30 mouse cellular contexts compared by ENCODE assay signal in genomic region chr6:40544690-40545089, GRCm38 (mm10). TPM values are rescaled to one million over a fixed set of nuclear protein-coding genes. Genes with fewer than 3 reads are reported as not detected.
DNase-seq lines count a peak whose midpoint lies in the region; ATAC-seq lines count a peak whose summit lies in the region.
"Had no signal": no experiment of that assay in that cellular context is flagged by ENCODE, and none has a peak within 500 bp of the region (broad histone marks: within the 10 kb centered on the region; RNA-seq: fewer than 3 reads in every experiment).

No protein-coding gene starts in this region.

- no peaks in the 10 kb centered on the region for H3K36me3 ChIP-seq in liver, embryonic 12.5 days
- H3K36me3 ChIP-seq: embryonic facial prominence, embryonic 13.5 days; embryonic facial prominence, embryonic 15.5 days; forebrain, embryonic 10.5 days; forebrain, embryonic 12.5 days; G1E had no signal

- no peaks in the 10 kb centered on the region for H3K4me1 ChIP-seq in liver, embryonic 12.5 days
- H3K4me1 ChIP-seq: embryonic facial prominence, embryonic 13.5 days; embryonic facial prominence, embryonic 15.5 days; forebrain, embryonic 10.5 days; forebrain, embryonic 12.5 days had no signal

- no peak overlapping the region for H3K27ac ChIP-seq in liver, embryonic 12.5 days
- H3K27ac ChIP-seq: embryonic facial prominence, embryonic 13.5 days; embryonic facial prominence, embryonic 15.5 days; forebrain, embryonic 10.5 days; forebrain, embryonic 12.5 days had no signal

- no peak overlapping the region for H3K9ac ChIP-seq in liver, embryonic 12.5 days
- H3K9ac ChIP-seq: embryonic facial prominence, embryonic 13.5 days; embryonic facial prominence, embryonic 15.5 days; forebrain, embryonic 12.5 days had no signal

- WGBS in liver, embryonic 12.5 days (ENCODE audit: insufficient replicate concordance): 63% methylated on average over 10 of the region's 10 CpGs

- peak; percentile 38 for DNase-seq in 416B (ENCODE audit: low read depth)
- no peak for DNase-seq in kidney, adult 11 months
- DNase-seq in ovary, postnatal 36 days (ENCODE audit: low spot score): no peak
- DNase-seq: adrenal gland, adult 8-10 months; adrenal gland, postnatal 14 days; adrenal gland, postnatal 36 days; B cell, adult 2 months; cerebellum, adult 11-12 months; cerebellum, adult 2 months; cerebellum, adult 9-10 months; cerebellum, postnatal 10 days; cerebellum, postnatal 25 days; embryo, embryonic 11 days had no signal

- no peaks in the 10 kb centered on the region for H3K9me3 ChIP-seq in liver, embryonic 12.5 days (replicated peaks)
- H3K9me3 ChIP-seq: embryonic facial prominence, embryonic 13.5 days; embryonic facial prominence, embryonic 15.5 days; forebrain, embryonic 10.5 days; forebrain, embryonic 12.5 days; G1E had no signal

- ATAC-seq in common myeloid progenitor, adult 5-6 weeks (replicated peaks; ENCODE audit: low read depth, poor library complexity, severe bottlenecking): 0 out of 2 replicates have a peak, but pooled peaks have one; percentile 32
- ATAC-seq in megakaryocyte, adult 5-6 weeks (ENCODE audit: poor library complexity, severe bottlenecking): peak; percentile 73
- ATAC-seq in liver, embryonic 12.5 days: no peak
- ATAC-seq: activated CD4-positive, CD25-positive, alpha-beta regulatory T cell, adult 4 months; CD4-positive, CD25-positive, alpha-beta regulatory T cell, adult 4 months; forebrain, embryonic 14.5 days; forebrain, embryonic 16.5 days; Patski had no signal

- no peaks in the 10 kb centered on the region for H3K27me3 ChIP-seq in liver, embryonic 12.5 days (replicated peaks)
- H3K27me3 ChIP-seq: CH12.LX; embryonic facial prominence, embryonic 13.5 days; embryonic facial prominence, embryonic 15.5 days; forebrain, embryonic 12.5 days; Patski had no signal

- H3K4me2 ChIP-seq in liver, embryonic 12.5 days: no peak overlapping the region
- H3K4me2 ChIP-seq: embryonic facial prominence, embryonic 13.5 days; embryonic facial prominence, embryonic 15.5 days; forebrain, embryonic 12.5 days had no signal

- no peak overlapping the region for H3K4me3 ChIP-seq in liver, embryonic 12.5 days
- H3K4me3 ChIP-seq: embryonic facial prominence, embryonic 13.5 days; embryonic facial prominence, embryonic 15.5 days; erythroblast, embryonic 14.5 days; forebrain, embryonic 10.5 days; forebrain, embryonic 12.5 days had no signal

RNA-seq across cellular contexts. Expression of gene Olfr461, which starts 10.2 kb away (rescaled TPM):
- total RNA-seq in common myeloid progenitor, adult 5-6 weeks (2017): not detected in 2 replicates
- total RNA-seq in megakaryocyte, adult 5-6 weeks (2015): not detected in 2 replicates
- total RNA-seq in megakaryocyte, adult 5-6 weeks (2017): not detected in 2 replicates
- polyA plus RNA-seq in liver, embryonic 12.5 days (2016; fragmentation: Nextera tagmentation; extraction: Ambion mirVana): not detected in 2 replicates
- total RNA-seq: adrenal gland, adult 18-20 months; adrenal gland, adult 8-10 months; adrenal gland, postnatal 14 days; adrenal gland, postnatal 36 days; CH12.LX had no signal
- polyA plus RNA-seq: activated CD4-positive, CD25-positive, alpha-beta regulatory T cell, adult 4 months; CD4-positive, CD25-positive, alpha-beta regulatory T cell, adult 4 months; cerebellum, adult 2 months; embryonic facial prominence, embryonic 15.5 days; erythroblast, embryonic 14.5 days; forebrain, embryonic 14.5 days; G1E had no signal

RNA-seq across cellular contexts. Expression of gene Olfr460, which starts 24.6 kb away (rescaled TPM):
- total RNA-seq in common myeloid progenitor, adult 5-6 weeks (2017): not detected in 2 replicates
- total RNA-seq in megakaryocyte, adult 5-6 weeks (2015): not detected in 2 replicates
- total RNA-seq in megakaryocyte, adult 5-6 weeks (2017): 0.15 TPM in 1 of 2 replicates, not detected in the other
- polyA plus RNA-seq in liver, embryonic 12.5 days (2016; fragmentation: Nextera tagmentation; extraction: Ambion mirVana): not detected in 2 replicates
- total RNA-seq: adrenal gland, adult 18-20 months; adrenal gland, postnatal 14 days; adrenal gland, postnatal 36 days; CH12.LX had no signal
- polyA plus RNA-seq: activated CD4-positive, CD25-positive, alpha-beta regulatory T cell, adult 4 months; CD4-positive, CD25-positive, alpha-beta regulatory T cell, adult 4 months; embryonic facial prominence, embryonic 11.5 days; embryonic facial prominence, embryonic 13.5 days; embryonic facial prominence, embryonic 15.5 days; erythroblast, embryonic 14.5 days; forebrain, embryonic 10.5 days; forebrain, embryonic 12.5 days; forebrain, embryonic 14.5 days; forebrain, embryonic 16.5 days; G1E; Patski had no signal

RNA-seq across cellular contexts. Expression of gene Prss37, which starts 25.4 kb away (rescaled TPM):
- not detected in 2 replicates for total RNA-seq in common myeloid progenitor, adult 5-6 weeks (2017)
- not detected in 2 replicates for total RNA-seq in megakaryocyte, adult 5-6 weeks (2015)
- total RNA-seq in megakaryocyte, adult 5-6 weeks (2017): not detected in 2 replicates
- not detected in 2 replicates for polyA plus RNA-seq in liver, embryonic 12.5 days (2016; fragmentation: Nextera tagmentation; extraction: Ambion mirVana)
- total RNA-seq: adrenal gland, adult 18-20 months; adrenal gland, adult 8-10 months; adrenal gland, postnatal 14 days; adrenal gland, postnatal 36 days; CH12.LX; G1E had no signal
- polyA plus RNA-seq: CD4-positive, CD25-positive, alpha-beta regulatory T cell, adult 4 months; cerebellum, adult 2 months; embryonic facial prominence, embryonic 11.5 days; embryonic facial prominence, embryonic 13.5 days; embryonic facial prominence, embryonic 15.5 days; erythroblast, embryonic 14.5 days; forebrain, embryonic 10.5 days; forebrain, embryonic 12.5 days; forebrain, embryonic 14.5 days; forebrain, embryonic 16.5 days; G1E; Patski had no signal

RNA-seq across cellular contexts. Expression of gene Clec5a, which starts 40.9 kb away (rescaled TPM):
- 4.2 and 6.4 TPM in 2 replicates for total RNA-seq in common myeloid progenitor, adult 5-6 weeks (2017)
- 178 and 181 TPM in 2 replicates for total RNA-seq in megakaryocyte, adult 5-6 weeks (2015)
- 198 and 208 TPM in 2 replicates for total RNA-seq in megakaryocyte, adult 5-6 weeks (2017)
- 2.5 and 2.8 TPM in 2 replicates for polyA plus RNA-seq in liver, embryonic 12.5 days (2016; fragmentation: Nextera tagmentation; extraction: Ambion mirVana)
- polyA plus RNA-seq: activated CD4-positive, CD25-positive, alpha-beta regulatory T cell, adult 4 months; CD4-positive, CD25-positive, alpha-beta regulatory T cell, adult 4 months; erythroblast, embryonic 14.5 days; G1E; Patski had no signal

RNA-seq across cellular contexts. Expression of gene Tas2r108, which starts 51.4 kb away (rescaled TPM):
- total RNA-seq in common myeloid progenitor, adult 5-6 weeks (2017): not detected in 2 replicates
- not detected in 2 replicates for total RNA-seq in megakaryocyte, adult 5-6 weeks (2015)
- total RNA-seq in megakaryocyte, adult 5-6 weeks (2017): not detected in 2 replicates
- not detected in 2 replicates for polyA plus RNA-seq in liver, embryonic 12.5 days (2016; fragmentation: Nextera tagmentation; extraction: Ambion mirVana)
- total RNA-seq: adrenal gland, adult 18-20 months; adrenal gland, postnatal 14 days; adrenal gland, postnatal 36 days; CH12.LX had no signal
- polyA plus RNA-seq: activated CD4-positive, CD25-positive, alpha-beta regulatory T cell, adult 4 months; CD4-positive, CD25-positive, alpha-beta regulatory T cell, adult 4 months; embryonic facial prominence, embryonic 15.5 days; erythroblast, embryonic 14.5 days; forebrain, embryonic 12.5 days; forebrain, embryonic 14.5 days; forebrain, embryonic 16.5 days; G1E had no signal
